Mouse (Mus musculus) lung, postnatal 0 days (tissue): ENCODE results near the gene Socs4.

Source experiments
- CTCF ChIP-seq: IDR thresholded peaks from 2 replicates; pipeline ENCODE4 v1.5.1; 2016; ENCODE audit warnings: antibody characterized with exemption, mild to moderate bottlenecking
- EP300 ChIP-seq: IDR thresholded peaks from 2 replicates; pipeline ENCODE4 v1.6.1; 2016; ENCODE audit warnings: antibody characterized with exemption, mild to moderate bottlenecking, control low read depth

- no peak for TF ChIP-seq CTCF
- TF ChIP-seq EP300 = no peak
These were observed 30.9 kb downstream of the Socs4 start for GRCm38 (mm10) chr14:47307669-47308068.
